Mouse (Mus musculus) Patski (cell line): Measurements from ENCODE around the gene Zdhhc17. TPM values are rescaled to one million over a fixed set of nuclear protein-coding genes. Genes with fewer than 3 reads are reported as not detected.

Experiments
- ATAC-seq: fragments of 100-300 bp; one replicate; pipeline ENCODE4 v1.8.0; 2021
- CTCF ChIA-PET: fragments of 350-600 bp; sonication (Branson Sonifier 250); formaldehyde crosslinking; loops from one replicate; lab custom pipeline; 2022; ENCODE audit warnings: inconsistent platforms; lab: Charles Lee
- POLR2A ChIA-PET: fragments of 350-600 bp; sonication (Branson Sonifier 250); formaldehyde crosslinking; loops from one replicate; lab custom pipeline; 2022; ENCODE audit warnings: antibody characterized with exemption, inconsistent platforms; lab: Charles Lee
- DNase-seq: peaks from one replicate; pipeline ENCODE4 v3.0.0-alpha.2; 2011; ENCODE audit warnings: low read depth, low spot score
- H3K27me3 ChIP-seq: fragments of 371-371 bp; one replicate; pipeline ENCODE4 v1.5.1; 2021
- CTCF ChIP-seq: fragments of 100-300 bp; IDR thresholded peaks from one replicate; pipeline ENCODE4 v1.5.1; 2021
- in situ Hi-C: fragments of 300-500 bp; cut with MboI; formaldehyde crosslinking; loops from 3 replicates; pipeline ENCODE4 v1.11.1; 2018; ENCODE audit warnings: low pct_unique_long_range_greater_than_20kb, mixed read lengths
- polyA plus RNA-seq: library from polyadenylated mRNA; unstranded; gene quantifications from one replicate; pipeline ENCODE4 v1.2.3, GENCODE M21; 2021

Gene Zdhhc17
- 20.6 TPM for polyA plus RNA-seq

DNA sequence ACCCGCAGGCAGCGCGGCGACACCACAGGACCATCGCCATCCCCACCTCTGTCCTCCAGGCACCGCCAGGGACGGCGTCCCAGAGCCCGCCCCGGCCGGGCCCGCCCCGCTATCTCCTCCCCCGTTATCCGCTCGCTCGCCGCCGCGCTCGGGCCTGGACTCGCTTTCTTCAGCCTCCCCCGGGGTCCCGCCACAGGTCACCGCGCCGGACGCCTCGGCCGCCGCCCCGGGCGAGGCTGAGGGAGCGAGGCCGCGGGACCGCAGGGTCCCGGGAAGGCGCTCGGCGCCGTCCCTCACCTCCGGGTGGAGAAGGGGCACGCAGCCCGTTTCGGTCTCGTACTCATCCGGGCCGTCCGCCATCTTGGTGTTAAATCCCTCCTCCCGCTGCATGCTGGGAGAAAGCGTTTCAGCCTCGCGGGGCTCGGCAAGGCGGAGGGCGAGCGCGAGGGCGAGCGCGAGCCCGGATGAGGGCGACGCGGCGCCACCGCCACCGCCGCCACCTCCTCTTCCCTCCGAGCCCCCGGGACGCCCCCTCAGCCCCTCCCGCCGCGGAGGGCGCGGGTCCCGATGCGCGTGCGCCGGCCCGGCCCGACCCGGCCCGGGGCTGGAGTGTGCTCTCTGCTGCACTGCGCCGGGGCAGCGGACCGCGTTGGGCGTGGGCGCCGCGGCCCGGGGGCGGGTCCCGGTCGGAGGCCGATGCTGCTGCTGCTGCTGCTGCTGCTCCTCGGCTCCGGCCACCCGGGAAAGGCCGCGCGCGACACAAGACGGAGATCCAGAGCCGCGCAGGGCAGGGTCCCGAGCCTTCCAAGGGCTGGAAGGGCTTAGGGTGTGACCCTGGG lies at the start of gene Zdhhc17:
TSS of gene Zdhhc17 (minus strand) at position 500 of the 839 bp plus-strand sequence.
- ChIA-PET CTCF (interaction anchor here (0.8 to 1.2 kb wide), 2 partner anchors 20 to 21 kb away, joined by 4 read pairs; no protein-coding TSS in a partner anchor), POLR2A (interaction anchor here (0.6 to 1.2 kb wide), 5 partner anchors 12 to 220 kb away, joined by 3 to 5 read pairs (median 4); no protein-coding TSS in a partner anchor)
- H3K27me3 ChIP-seq: no peaks in the 10 kb centered on the region
- peak; percentile 65 for DNase-seq
- no peak for TF ChIP-seq CTCF
- in situ Hi-C loops: no loop called here
- peak; percentile 92 for ATAC-seq

DNA sequence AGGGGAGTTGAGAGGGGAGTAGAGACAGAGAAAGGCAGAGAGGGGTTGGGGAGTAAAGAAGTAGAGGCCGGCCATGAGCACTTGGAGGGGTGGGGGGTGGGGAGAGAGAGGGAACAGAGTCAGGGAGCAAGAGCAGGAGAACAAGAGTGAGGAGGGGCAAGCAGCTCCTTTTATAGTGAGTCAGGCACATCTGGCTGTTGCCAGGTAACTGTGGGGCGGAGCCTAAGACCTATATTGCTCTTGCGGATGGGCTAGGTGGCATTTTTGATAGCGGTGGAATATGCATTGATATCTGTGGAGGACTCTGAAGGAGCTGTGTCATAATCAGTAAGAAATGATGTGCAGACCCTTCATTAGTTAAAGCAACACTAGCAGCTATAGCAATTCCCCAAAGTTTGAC lies 45.8 kb upstream of the Zdhhc17 start:
- DNase-seq: no peak
- TF ChIP-seq CTCF: no peak
- in situ Hi-C loops: no loop called here
- H3K27me3 ChIP-seq: peaks cover 21% of the 10 kb centered on the region
- POLR2A ChIA-PET: no interaction called here
- CTCF ChIA-PET: interaction anchor here (1.0 to 1.8 kb wide), 3 partner anchors 12 to 20 kb away, joined by 3 to 5 read pairs (median 3); no protein-coding TSS in a partner anchor
- no peak for ATAC-seq

DNA sequence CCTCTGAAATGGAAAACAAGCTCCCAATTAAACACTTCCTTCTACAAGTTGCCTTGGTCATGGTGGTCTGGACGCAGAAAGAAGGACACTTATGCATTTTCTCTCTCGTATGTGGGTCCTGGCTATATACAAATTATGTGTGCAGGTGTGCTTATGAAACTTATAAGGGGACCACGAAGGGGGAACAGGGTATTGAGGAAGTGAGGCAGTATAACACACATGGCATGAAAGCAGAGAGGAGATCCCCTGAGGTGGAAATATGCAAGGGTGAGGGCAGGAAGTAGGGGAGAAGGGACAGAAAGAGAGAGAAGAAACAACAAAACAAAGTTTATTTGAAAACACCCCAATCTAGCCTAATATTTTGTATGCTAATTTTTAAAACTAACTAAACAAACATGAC lies 41.7 kb upstream of the Zdhhc17 start:
- in situ Hi-C loops: no loop called here
- ChIA-PET POLR2A (interaction anchor here (0.5 kb wide), 1 partner anchor 41 kb away, joined by 3 read pairs; no protein-coding TSS in a partner anchor), CTCF (no interaction called here)
- no peak for TF ChIP-seq CTCF
- peaks cover 22% of the 10 kb centered on the region for H3K27me3 ChIP-seq
- DNase-seq (no peak), ATAC-seq (no peak)

DNA sequence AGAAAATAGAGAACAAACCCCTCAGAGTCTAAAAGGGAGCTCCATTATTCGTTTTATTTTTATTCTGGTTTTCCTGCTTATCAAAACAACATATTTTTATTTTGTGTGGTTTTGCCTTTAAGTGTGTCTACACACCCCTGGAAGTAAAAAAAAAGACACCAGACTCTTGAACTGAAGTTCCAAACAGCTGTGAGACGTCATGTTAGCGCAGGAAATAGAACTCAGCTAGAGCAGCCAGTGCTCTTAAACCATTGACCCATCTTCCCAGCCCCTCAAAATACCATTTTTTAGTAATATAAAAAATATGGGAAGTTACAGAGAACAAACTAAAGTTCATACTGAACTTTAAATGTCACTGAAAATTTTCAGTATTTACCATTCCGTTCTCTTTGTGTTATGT lies 40.6 kb upstream of the Zdhhc17 start:
- ChIA-PET POLR2A (interaction anchor here (0.6 kb wide), 1 partner anchor 98 kb away, joined by 3 read pairs; no protein-coding TSS in a partner anchor), CTCF (no interaction called here)
- in situ Hi-C loops: no loop called here
- no peak for ATAC-seq
- TF ChIP-seq CTCF: no peak
- H3K27me3 ChIP-seq: peaks cover 22% of the 10 kb centered on the region
- no peak for DNase-seq

DNA sequence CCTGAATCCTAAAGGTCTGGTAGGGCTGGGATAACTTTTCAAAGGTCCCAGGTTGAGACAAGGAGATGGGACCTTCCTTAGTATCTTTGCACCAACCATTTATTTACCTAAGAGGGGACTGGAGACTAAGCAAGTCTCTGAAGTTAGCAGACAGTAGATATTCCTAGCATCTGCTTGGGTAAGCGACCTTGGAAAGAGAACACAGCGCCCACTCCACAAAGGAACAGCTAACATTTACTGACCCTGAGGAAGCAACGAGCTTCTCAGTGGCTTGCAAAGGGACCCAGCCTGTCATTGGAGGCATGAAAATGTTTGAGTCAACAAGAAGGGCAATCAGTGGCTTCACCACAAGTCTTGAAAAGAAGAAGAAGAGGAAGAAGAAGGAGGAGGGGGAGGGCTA lies 40.1 kb upstream of the Zdhhc17 start:
- CTCF ChIA-PET: no interaction called here
- DNase-seq: no peak
- no peak for TF ChIP-seq CTCF
- in situ Hi-C loops: no loop called here
- H3K27me3 ChIP-seq: peaks cover 22% of the 10 kb centered on the region
- ATAC-seq: no peak
- POLR2A ChIA-PET: interaction anchor here (0.6 kb wide), 1 partner anchor 98 kb away, joined by 3 read pairs; no protein-coding TSS in a partner anchor

DNA sequence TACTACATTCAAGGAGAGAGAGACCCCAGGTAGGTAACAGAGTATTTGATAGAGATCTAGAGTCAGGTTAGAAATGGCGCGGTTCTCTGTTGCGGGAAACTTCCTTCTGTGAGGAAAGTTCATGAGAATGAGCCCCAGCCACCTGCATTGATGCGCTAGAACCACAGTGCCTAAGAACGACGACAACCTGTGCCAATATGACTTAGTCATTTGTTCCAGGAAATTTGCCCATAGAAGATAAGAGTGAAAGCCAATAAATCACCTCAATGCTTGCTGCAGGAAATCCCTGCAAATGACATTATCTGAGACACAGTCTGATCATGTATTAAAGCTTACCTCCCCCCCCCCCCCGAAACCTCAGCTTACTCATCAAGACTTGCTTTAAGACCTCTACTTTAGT lies 38.0 kb upstream of the Zdhhc17 start:
- H3K27me3 ChIP-seq: peaks cover 20% of the 10 kb centered on the region
- DNase-seq: no peak
- in situ Hi-C loops: no loop called here
- no peak for ATAC-seq
- ChIA-PET POLR2A (no interaction called here), CTCF (no interaction called here)
- TF ChIP-seq CTCF: no peak

DNA sequence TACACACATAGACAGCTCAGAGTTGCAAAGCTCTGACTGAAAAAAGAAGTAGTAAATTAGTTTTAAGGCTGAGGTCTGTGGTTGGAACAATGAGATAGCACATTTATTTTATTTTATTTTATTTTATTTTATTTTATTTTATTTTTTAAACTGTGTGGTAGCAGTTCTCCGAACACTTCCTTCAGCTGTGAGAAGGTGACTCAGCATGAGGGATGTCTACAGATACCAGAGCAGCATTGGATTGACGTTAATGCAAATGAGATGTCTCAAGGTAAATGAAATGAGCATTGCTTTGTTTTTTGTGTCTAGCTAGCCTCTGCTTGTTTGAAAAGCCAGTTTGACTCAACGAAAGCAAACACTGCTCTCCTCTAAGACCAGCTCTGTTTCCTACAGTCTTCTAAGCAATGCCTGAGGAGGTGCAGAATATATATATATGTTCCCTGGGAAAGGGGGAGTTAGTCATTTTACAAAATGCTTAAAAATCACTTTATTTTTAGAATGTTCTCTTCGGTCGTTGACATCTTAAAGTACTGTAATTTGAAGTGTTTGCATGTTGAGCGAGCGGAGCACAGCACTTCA lies 30.2 kb upstream of the Zdhhc17 start:
- H3K27me3 ChIP-seq: peaks cover 23% of the 10 kb centered on the region
- TF ChIP-seq CTCF: no peak
- in situ Hi-C loops: no loop called here
- DNase-seq: no peak
- ATAC-seq: no peak
- CTCF ChIA-PET: no interaction called here
- POLR2A ChIA-PET: no interaction called here

DNA sequence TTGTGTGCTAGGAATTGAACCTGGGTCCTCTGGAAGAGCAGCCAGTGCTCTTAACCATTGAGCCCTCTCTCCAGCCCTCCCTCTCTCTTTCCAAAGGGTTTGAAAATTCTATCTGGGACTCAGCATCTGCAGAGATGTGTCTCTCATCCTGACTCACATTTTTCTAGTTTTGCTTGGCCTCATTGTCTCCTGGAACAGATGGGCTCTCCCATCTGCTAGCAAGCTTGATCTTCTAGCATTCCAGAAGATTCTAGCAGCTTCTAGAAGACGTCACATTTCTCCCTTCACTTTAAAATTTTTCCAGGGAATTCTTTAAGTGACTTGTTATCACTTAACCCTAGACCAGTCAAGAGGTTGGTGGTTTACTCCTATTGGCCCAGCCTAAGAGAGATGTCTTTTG lies 26.9 kb upstream of the Zdhhc17 start:
- ChIA-PET CTCF (interaction anchor here (1.8 kb wide), 1 partner anchor 24 kb away, joined by 6 read pairs; no protein-coding TSS in a partner anchor), POLR2A (no interaction called here)

DNA sequence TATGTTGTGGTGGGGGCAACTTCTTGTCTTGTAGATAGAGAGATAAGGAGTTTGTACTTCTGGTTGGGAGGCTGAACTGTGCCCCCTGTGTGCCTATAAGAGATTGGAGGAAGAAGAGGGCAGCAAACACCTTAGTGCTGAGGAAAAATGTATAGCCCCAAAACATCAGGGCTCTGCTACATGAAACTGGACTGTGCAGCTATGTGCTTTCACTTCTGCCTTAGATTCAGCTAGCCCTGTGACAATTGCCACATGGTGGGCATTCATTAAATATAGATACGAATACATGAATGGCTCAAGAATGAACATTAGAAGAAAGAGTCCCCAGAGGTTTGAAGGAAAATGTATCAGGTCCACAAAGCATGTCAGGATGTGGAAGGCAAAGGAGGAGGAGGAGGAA lies 25.2 kb upstream of the Zdhhc17 start:
- no peak for DNase-seq
- ChIA-PET CTCF (interaction anchor here (0.7 kb wide), 1 partner anchor 9 kb away, joined by 3 read pairs; no protein-coding TSS in a partner anchor), POLR2A (no interaction called here)
- in situ Hi-C loops: no loop called here
- ATAC-seq: no peak
- peaks cover 5% of the 10 kb centered on the region for H3K27me3 ChIP-seq
- TF ChIP-seq CTCF: no peak

More for the DNA sequence above, 26.9 kb upstream of the Zdhhc17 start:
- ATAC-seq (no peak), DNase-seq (no peak)
- in situ Hi-C loops: no loop called here
- peaks cover 19% of the 10 kb centered on the region for H3K27me3 ChIP-seq
- TF ChIP-seq CTCF: no peak

DNA sequence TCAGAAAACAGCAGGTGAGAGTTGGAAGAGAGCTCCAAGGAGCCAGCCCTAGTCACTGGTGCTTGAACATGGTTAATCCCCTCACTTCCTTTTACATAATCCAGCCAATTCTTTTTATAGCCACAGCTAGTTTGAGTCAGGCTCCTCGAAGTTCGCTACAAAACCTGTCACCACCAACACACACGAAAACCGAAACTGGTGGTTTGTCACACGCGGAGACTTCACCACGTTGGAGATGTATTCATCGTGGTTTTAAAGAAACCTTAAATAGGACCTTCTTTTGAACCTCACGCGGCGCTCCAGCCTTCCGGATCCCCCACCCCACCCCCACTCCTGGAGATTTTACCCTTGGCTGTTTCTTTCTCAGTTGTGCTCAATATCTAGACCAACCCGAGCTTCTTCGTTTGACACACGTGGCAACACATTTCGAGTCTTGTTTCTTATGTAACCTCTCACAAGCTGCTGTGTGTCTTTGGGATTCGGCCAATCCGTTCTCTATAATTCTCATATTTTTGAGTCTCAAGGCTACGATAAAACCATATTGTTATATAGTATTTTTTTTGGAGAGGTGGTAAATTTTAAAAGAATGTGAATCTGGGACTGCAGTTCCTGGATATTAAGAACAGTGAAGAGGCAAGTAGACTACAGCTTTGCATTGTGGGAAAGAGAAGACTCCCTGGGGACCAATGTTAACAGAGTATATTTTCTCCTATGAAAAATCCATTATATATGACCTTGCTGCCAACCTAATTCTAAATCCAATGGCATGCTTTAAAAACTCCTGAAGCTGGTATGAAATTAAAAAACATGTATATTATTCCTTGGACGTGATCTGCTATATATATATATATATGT lies 21.8 kb upstream of the Zdhhc17 start:
- no peak for TF ChIP-seq CTCF
- DNase-seq: peak; percentile 42
- CTCF ChIA-PET: no interaction called here
- ATAC-seq: peak; percentile 96
- peaks cover 5% of the 10 kb centered on the region for H3K27me3 ChIP-seq
- in situ Hi-C loops: no loop called here
- POLR2A ChIA-PET: interaction anchor here (0.7 kb wide), 1 partner anchor 97 kb away, joined by 3 read pairs; no protein-coding TSS in a partner anchor
